Mouse (Mus musculus) MEL (cell line): ENCODE results near the gene Spg11.

ENCODE experiments used
- CTCF ChIP-seq, 3 experiments: IDR thresholded peaks in 2 of 3; conservative IDR thresholded peaks in 1 of 3; 2 replicates each; pipeline ENCODE4 v1.5.1; 2011 to 2012; ENCODE audit warnings: low read length in 3 of 3, low read depth in 2 of 3, mild to moderate bottlenecking in 2 of 3, improper control_type of control experiment in 1 of 3, inconsistent platforms in 1 of 3, mixed read lengths in 1 of 3, moderate library complexity in 1 of 3; ENCODE audit not compliant: control insufficient read depth in 1 of 3, insufficient read depth in 1 of 3, poor library complexity in 1 of 3, severe bottlenecking in 1 of 3
- ELF1 ChIP-seq: IDR thresholded peaks from 2 replicates; pipeline ENCODE4 v1.6.1; 2014; ENCODE audit warnings: low read depth, mild to moderate bottlenecking, inconsistent platforms, low read length, improper control_type of control experiment, moderate library complexity
- EP300 ChIP-seq, 2 experiments: IDR thresholded peaks; 2 replicates each; pipeline ENCODE4 v1.6.1; 2011; ENCODE audit warnings: improper control_type of control experiment in 2 of 2, low read length in 2 of 2, low read depth in 1 of 2, mild to moderate bottlenecking in 1 of 2
- GATA1 ChIP-seq: IDR thresholded peaks from 2 replicates; pipeline ENCODE4 v1.6.1; 2011; ENCODE audit warnings: low read depth, low read length, improper control_type of control experiment
- HCFC1 ChIP-seq: IDR thresholded peaks from 2 replicates; pipeline ENCODE4 v1.6.1; 2012; ENCODE audit warnings: low read depth, mild to moderate bottlenecking, inconsistent platforms, low read length, improper control_type of control experiment, moderate library complexity
- MAFK ChIP-seq: IDR thresholded peaks from 2 replicates; pipeline ENCODE4 v1.6.1; 2011; ENCODE audit warnings: low read depth, mild to moderate bottlenecking, low read length, improper control_type of control experiment, borderline replicate concordance
- MAX ChIP-seq: IDR thresholded peaks from 2 replicates; pipeline ENCODE4 v1.6.1; 2011; ENCODE audit warnings: low read length, improper control_type of control experiment
- MEF2A ChIP-seq: IDR thresholded peaks from 2 replicates; pipeline ENCODE4 v1.6.1; 2014; ENCODE audit warnings: low read depth, mild to moderate bottlenecking, inconsistent platforms, low read length, improper control_type of control experiment; ENCODE audit not compliant: poor library complexity, insufficient replicate concordance, severe bottlenecking; ENCODE audit errors: extremely low read depth
- MXI1 ChIP-seq: IDR thresholded peaks from 2 replicates; pipeline ENCODE4 v1.6.1; 2011; ENCODE audit warnings: mild to moderate bottlenecking, low read depth, low read length, improper control_type of control experiment
- POLR2A ChIP-seq, 2 experiments: IDR thresholded peaks; 2 replicates each; pipeline ENCODE4 v1.6.1; 2011 to 2012; ENCODE audit warnings: low read length in 2 of 2, mild to moderate bottlenecking in 2 of 2, control low read depth in 1 of 2, improper control_type of control experiment in 1 of 2, low read depth in 1 of 2, moderate library complexity in 1 of 2; ENCODE audit not compliant: control insufficient read depth in 1 of 2, insufficient read depth in 1 of 2, poor library complexity in 1 of 2
- POLR2AphosphoS5 ChIP-seq: IDR thresholded peaks from 2 replicates; pipeline ENCODE4 v1.6.1; 2012; ENCODE audit warnings: low read depth, borderline replicate concordance, mild to moderate bottlenecking, inconsistent platforms, low read length, moderate library complexity, mixed read lengths
- RAD21 ChIP-seq: IDR thresholded peaks from 2 replicates; pipeline ENCODE4 v1.6.1; 2011; ENCODE audit warnings: mild to moderate bottlenecking, low read depth, low read length, improper control_type of control experiment
- USF1 ChIP-seq: IDR thresholded peaks from 2 replicates; pipeline ENCODE4 v1.6.1; 2014; ENCODE audit warnings: low read depth, mild to moderate bottlenecking, inconsistent platforms, low read length, improper control_type of control experiment, moderate library complexity
- ZMIZ1 ChIP-seq: IDR thresholded peaks from 2 replicates; pipeline ENCODE4 v1.6.1; 2012; ENCODE audit warnings: low read depth, mild to moderate bottlenecking, inconsistent platforms, low read length, improper control_type of control experiment, moderate library complexity

- TF ChIP-seq POLR2A (IDR thresholded peaks at IDR 0.05; ENCODE audit: control insufficient read depth in 1 of 2, insufficient read depth in 1 of 2, low read depth in 1 of 2, low read length in 2 of 2, poor library complexity in 1 of 2) (no peak), USF1 (no peak), MXI1 (no peak), ELF1 (no peak), ZMIZ1 (no peak), HCFC1 (no peak), MAX (no peak), CTCF (IDR thresholded peaks at IDR 0.05 in 2 of 3, conservative IDR thresholded peaks at IDR 0.05 in 1 of 3; ENCODE audit: control insufficient read depth in 1 of 3, insufficient read depth in 1 of 3, low read depth in 2 of 3, low read length in 3 of 3, poor library complexity in 1 of 3, severe bottlenecking in 1 of 3) (no peak), RAD21 (no peak), MEF2A (no peak), GATA1 (no peak), EP300 (IDR thresholded peaks at IDR 0.05; ENCODE audit: low read depth in 1 of 2, low read length in 2 of 2) (no peak), MAFK (no peak), POLR2AphosphoS5 (no peak)
Measured at GRCm38 (mm10) chr2:122093844-122094243, 24.3 kb downstream of the Spg11 start.
